Mouse (Mus musculus) megakaryocyte, embryonic 14.5 days (primary cell): ENCODE data around the gene Recql.

Experiments used
- FLI1 ChIP-seq: IDR thresholded peaks from 2 replicates; pipeline ENCODE4 v1.6.1; 2012; ENCODE audit warnings: low read length, inconsistent platforms, mixed read lengths
- GATA1 ChIP-seq: IDR thresholded peaks from 3 replicates; pipeline ENCODE4 v1.6.1; 2012; ENCODE audit warnings: mixed read lengths, low read length, inconsistent platforms, borderline replicate concordance

DNA sequence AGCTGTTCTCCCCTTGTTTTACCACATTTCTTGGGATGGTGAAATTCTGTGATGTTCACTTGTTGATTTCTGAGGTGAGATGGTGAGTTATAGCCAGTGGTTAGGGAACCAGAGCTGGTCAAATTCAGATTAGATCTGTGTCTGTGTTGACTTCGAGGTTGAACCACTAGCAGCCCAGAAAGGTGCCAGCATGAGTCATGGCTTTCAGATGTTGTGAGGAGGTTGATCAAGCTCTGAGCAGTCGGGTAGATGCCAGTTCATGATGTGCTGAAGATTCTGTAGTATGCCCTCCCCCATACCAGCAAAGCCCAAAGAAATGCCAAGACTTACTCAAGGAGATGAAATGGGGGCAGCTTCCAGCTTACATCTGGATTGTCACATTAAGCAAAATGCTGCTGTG is 2.2 kb upstream of the Recql start:
- TF ChIP-seq GATA1 (no peak), FLI1 (no peak)
